Mouse (Mus musculus): Measurements from ENCODE around the gene Dapk1. TPM values are rescaled to one million over a fixed set of nuclear protein-coding genes. Genes with fewer than 3 reads are reported as not detected.

The Dapk1 gene
- polyA plus RNA-seq, 1 experiment from 2014 or later, result 14.8 TPM

DNA sequence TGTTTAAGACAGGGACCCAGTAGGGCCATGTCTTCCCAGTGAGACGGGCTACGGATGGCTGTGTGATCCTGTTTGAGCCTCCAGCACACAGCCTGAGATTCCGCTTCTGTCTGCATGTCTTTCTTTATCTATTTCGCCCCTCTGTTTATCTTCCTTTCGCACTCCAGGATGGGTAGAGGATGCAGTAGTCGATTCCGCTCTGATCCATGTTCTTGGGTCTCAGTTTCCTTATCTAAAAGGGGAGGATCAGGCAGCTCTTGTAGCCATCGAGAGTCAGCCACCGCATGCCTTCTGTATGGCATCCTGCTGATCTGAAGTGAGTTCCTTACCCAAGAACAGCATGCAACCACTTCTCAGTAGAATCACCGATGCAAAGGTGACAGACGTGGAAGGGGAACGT is 143.6 kb downstream of the Dapk1 start:
- DNase-seq (ENCODE audit: low spot score) (no peak), ATAC-seq (replicated peaks; ENCODE audit: low FRiP score, low TSS enrichment, low read depth) (no peak)
- Histone ChIP-seq H3K27me3 (replicated peaks; ENCODE audit: control insufficient read depth, insufficient read depth, low read length) (no peaks in the 10 kb centered on the region), H3K27ac (ENCODE audit: low read depth) (no peak overlapping the region), H3K9me3 (ENCODE audit: control insufficient read depth, low read length) (no peaks in the 10 kb centered on the region), H3K4me1 (replicated peaks; ENCODE audit: control insufficient read depth, insufficient read depth, low read length) (no peaks in the 10 kb centered on the region), H3K9ac (ENCODE audit: low read length) (no peak overlapping the region), H3K4me3 (ENCODE audit: low read depth, low read length) (no peak overlapping the region), H3K4me2 (ENCODE audit: low read length) (no peak overlapping the region), H3K36me3 (ENCODE audit: control insufficient read depth, insufficient read depth, low read length) (peaks cover 28% of the 10 kb centered on the region)
- 88% methylated on average over 12 of the region's 12 CpGs for WGBS

DNA sequence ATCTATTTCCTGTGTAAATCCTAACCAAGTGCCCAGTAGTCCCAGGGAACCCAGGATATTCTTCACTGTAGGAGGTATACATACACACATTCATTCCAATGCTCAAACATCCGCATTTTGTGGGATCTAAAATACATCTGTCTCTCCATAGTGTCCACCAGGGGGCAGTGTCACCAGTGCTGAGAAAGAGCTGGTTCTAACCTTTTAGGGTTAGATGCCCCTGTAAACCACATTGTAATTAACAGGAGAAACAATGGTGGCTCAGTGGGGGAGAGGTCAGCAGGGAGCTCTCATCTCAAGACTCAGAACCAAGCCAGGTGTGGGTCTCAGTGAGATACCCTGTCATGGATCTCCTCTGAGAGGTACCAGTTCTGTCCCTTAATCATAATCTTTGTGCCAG is 144.5 kb downstream of the Dapk1 start:
- peak; percentile 60 for DNase-seq (ENCODE audit: low spot score)
- 34% methylated on average over 1 of the region's 1 CpGs for WGBS
- no peak overlapping the region for H3K4me2 ChIP-seq (ENCODE audit: low read length)

DNA sequence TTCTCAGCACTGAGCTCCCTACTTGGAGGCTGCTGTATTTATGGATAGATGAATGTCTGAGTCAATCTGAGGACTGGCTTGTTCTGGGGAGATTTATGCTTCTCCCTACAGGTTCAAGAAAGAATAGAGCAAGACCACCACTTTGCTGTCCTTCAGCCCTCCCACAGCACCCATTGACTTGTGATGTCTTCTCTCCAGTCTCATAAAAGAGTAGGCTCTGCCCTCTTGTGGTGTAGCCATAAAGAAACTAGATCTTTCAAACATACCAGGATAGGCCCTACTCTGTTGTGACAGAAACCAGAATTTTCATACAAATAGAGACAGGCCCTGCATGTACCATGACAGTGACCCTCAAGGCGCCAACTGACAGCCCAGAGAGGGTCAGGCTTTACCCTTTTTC is 145.5 kb downstream of the Dapk1 start:
- no peak overlapping the region for H3K4me2 ChIP-seq (ENCODE audit: low read length)
- no peak for ATAC-seq (replicated peaks; ENCODE audit: low FRiP score, low TSS enrichment, low read depth)

More for the DNA sequence above, 144.5 kb downstream of the Dapk1 start:
- Histone ChIP-seq H3K27ac (ENCODE audit: low read depth) (no peak overlapping the region), H3K4me3 (ENCODE audit: low read depth, low read length) (no peak overlapping the region), H3K36me3 (ENCODE audit: control insufficient read depth, insufficient read depth, low read length) (peaks cover 33% of the 10 kb centered on the region), H3K9ac (ENCODE audit: low read length) (no peak overlapping the region), H3K9me3 (ENCODE audit: control insufficient read depth, low read length) (no peaks in the 10 kb centered on the region), H3K27me3 (replicated peaks; ENCODE audit: control insufficient read depth, insufficient read depth, low read length) (no peaks in the 10 kb centered on the region), H3K4me1 (replicated peaks; ENCODE audit: control insufficient read depth, insufficient read depth, low read length) (no peaks in the 10 kb centered on the region)
- no peak for ATAC-seq (replicated peaks; ENCODE audit: low FRiP score, low TSS enrichment, low read depth)

DNA sequence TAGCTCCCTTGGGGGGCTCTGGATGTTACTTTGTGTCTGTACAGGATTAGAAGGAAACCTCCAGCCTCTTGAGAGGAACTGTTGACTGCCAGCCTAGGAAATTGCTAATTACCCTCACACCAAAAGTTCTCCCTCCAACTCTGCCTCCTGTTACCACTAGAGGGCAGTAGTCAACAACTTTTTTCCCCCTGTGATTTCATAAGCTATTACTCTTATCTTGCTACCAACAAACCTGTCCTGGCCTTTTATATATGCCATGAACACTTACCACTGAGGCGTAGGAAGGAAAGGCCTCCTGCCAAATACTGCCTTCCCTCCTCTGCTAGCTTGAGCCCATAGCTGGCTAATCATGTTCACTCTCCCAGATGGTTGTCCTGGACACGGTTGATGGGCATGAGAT is 146.8 kb downstream of the Dapk1 start:
- no peak overlapping the region for H3K4me2 ChIP-seq (ENCODE audit: low read length)
- H3K27ac ChIP-seq (ENCODE audit: low read depth), result no peak overlapping the region
- H3K36me3 ChIP-seq (ENCODE audit: control insufficient read depth, insufficient read depth, low read length), result peaks cover 43% of the 10 kb centered on the region
- H3K9me3 ChIP-seq (ENCODE audit: control insufficient read depth, low read length), result no peaks in the 10 kb centered on the region
- DNase-seq (ENCODE audit: low spot score) (no peak), ATAC-seq (replicated peaks; ENCODE audit: low FRiP score, low TSS enrichment, low read depth) (no peak)
- no peaks in the 10 kb centered on the region for H3K4me1 ChIP-seq (replicated peaks; ENCODE audit: control insufficient read depth, insufficient read depth, low read length)
- no peak overlapping the region for H3K9ac ChIP-seq (ENCODE audit: low read length)
- 89% methylated on average over 2 of the region's 2 CpGs for WGBS
- H3K27me3 ChIP-seq (replicated peaks; ENCODE audit: control insufficient read depth, insufficient read depth, low read length), result no peaks in the 10 kb centered on the region
- H3K4me3 ChIP-seq (ENCODE audit: low read depth, low read length), result no peak overlapping the region

More for the DNA sequence above, 145.5 kb downstream of the Dapk1 start:
- H3K27me3 ChIP-seq (replicated peaks; ENCODE audit: control insufficient read depth, insufficient read depth, low read length), result no peaks in the 10 kb centered on the region
- H3K9me3 ChIP-seq (ENCODE audit: control insufficient read depth, low read length), result no peaks in the 10 kb centered on the region
- no peak overlapping the region for H3K9ac ChIP-seq (ENCODE audit: low read length)
- no peak overlapping the region for H3K27ac ChIP-seq (ENCODE audit: low read depth)
- H3K4me3 ChIP-seq (ENCODE audit: low read depth, low read length), result no peak overlapping the region
- no peaks in the 10 kb centered on the region for H3K4me1 ChIP-seq (replicated peaks; ENCODE audit: control insufficient read depth, insufficient read depth, low read length)
- no peak for DNase-seq (ENCODE audit: low spot score)
- peaks cover 33% of the 10 kb centered on the region for H3K36me3 ChIP-seq (ENCODE audit: control insufficient read depth, insufficient read depth, low read length)
- WGBS, result 89% methylated on average over 1 of the region's 1 CpGs

DNA sequence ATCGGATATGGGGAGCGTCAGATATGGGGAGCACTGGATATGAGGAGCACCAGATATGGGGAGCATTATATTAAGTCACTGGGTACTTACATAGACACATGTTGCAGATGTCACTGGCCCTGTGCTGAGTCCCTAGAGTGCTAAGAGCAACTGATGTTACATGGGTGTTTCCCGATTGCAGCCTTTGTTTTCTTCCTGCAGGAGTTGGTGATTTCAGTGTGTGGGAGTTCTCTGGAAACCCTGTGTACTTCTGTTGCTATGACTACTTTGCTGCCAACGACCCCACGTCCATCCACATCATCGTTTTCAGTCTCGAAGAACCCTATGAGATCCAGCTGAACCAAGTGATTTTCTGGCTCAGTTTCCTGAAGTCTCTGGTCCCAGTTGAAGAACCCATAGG is 149.2 kb downstream of the Dapk1 start:
- no peaks in the 10 kb centered on the region for H3K27me3 ChIP-seq (replicated peaks; ENCODE audit: control insufficient read depth, insufficient read depth, low read length)
- ATAC-seq (replicated peaks; ENCODE audit: low FRiP score, low TSS enrichment, low read depth) (no peak), DNase-seq (ENCODE audit: low spot score) (no peak)
- no peak overlapping the region for H3K9ac ChIP-seq (ENCODE audit: low read length)
- 92% methylated on average over 7 of the region's 7 CpGs for WGBS
- peaks cover 53% of the 10 kb centered on the region for H3K36me3 ChIP-seq (ENCODE audit: control insufficient read depth, insufficient read depth, low read length)
- H3K4me1 ChIP-seq (replicated peaks; ENCODE audit: control insufficient read depth, insufficient read depth, low read length), result no peaks in the 10 kb centered on the region
- no peaks in the 10 kb centered on the region for H3K9me3 ChIP-seq (ENCODE audit: control insufficient read depth, low read length)
- no peak overlapping the region for H3K4me2 ChIP-seq (ENCODE audit: low read length)
- no peak overlapping the region for H3K27ac ChIP-seq (ENCODE audit: low read depth)
- no peak overlapping the region for H3K4me3 ChIP-seq (ENCODE audit: low read depth, low read length)

DNA sequence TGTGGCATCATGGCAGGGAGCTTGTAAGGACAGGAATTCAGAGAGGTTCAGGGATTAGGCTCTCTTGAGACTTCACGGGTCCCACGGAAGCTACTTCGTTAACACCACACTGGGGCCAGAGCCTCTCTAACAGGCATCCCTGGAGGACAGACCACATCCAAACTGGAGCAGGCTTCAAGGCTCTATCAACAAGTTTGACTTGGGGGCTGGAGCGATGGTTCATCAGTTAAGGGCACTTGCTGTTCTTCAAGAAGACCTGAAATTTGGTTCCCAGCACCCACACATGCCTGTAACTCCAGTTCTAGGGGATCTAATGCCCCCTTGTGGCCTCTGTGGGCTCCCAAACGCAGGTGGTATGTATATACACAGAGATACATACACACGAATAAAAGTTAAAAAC is 151.5 kb downstream of the Dapk1 start:
- H3K9ac ChIP-seq (ENCODE audit: low read length), result no peak overlapping the region
- H3K27ac ChIP-seq (ENCODE audit: low read depth), result no peak overlapping the region
- H3K27me3 ChIP-seq (replicated peaks; ENCODE audit: control insufficient read depth, insufficient read depth, low read length), result no peaks in the 10 kb centered on the region
- no peak overlapping the region for H3K4me2 ChIP-seq (ENCODE audit: low read length)
- H3K9me3 ChIP-seq (ENCODE audit: control insufficient read depth, low read length), result no peaks in the 10 kb centered on the region
- ATAC-seq (replicated peaks; ENCODE audit: low FRiP score, low TSS enrichment, low read depth) (no peak), DNase-seq (ENCODE audit: low spot score) (no peak)
- H3K4me3 ChIP-seq (ENCODE audit: low read depth, low read length), result no peak overlapping the region
- 93% methylated on average over 6 of the region's 6 CpGs for WGBS
- no peaks in the 10 kb centered on the region for H3K4me1 ChIP-seq (replicated peaks; ENCODE audit: control insufficient read depth, insufficient read depth, low read length)
- peaks cover 65% of the 10 kb centered on the region for H3K36me3 ChIP-seq (ENCODE audit: control insufficient read depth, insufficient read depth, low read length)

DNA sequence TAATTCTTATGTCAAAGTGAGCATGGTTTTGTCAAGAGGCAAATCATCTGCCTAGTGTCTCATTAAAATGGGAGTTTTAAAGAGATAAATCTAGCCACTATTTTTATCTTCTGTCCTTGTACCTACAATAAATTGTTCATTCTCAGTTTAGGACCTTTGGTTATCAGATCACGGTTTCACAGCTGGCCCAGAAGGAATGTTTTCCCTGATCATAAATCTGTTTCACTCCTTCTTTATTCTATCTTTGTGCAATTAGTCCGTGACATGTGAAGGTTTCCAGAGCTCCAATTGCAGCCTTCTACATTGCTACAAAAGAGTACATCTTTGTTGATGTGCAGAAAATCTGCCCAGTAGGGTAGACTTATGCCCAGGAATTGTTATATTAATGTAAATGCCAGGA is 153.5 kb downstream of the Dapk1 start:
- Histone ChIP-seq H3K4me1 (replicated peaks; ENCODE audit: control insufficient read depth, insufficient read depth, low read length) (no peaks in the 10 kb centered on the region), H3K27me3 (replicated peaks; ENCODE audit: control insufficient read depth, insufficient read depth, low read length) (no peaks in the 10 kb centered on the region), H3K9ac (ENCODE audit: low read length) (no peak overlapping the region), H3K4me2 (ENCODE audit: low read length) (no peak overlapping the region), H3K4me3 (ENCODE audit: low read depth, low read length) (no peak overlapping the region), H3K27ac (ENCODE audit: low read depth) (no peak overlapping the region), H3K9me3 (ENCODE audit: control insufficient read depth, low read length) (no peaks in the 10 kb centered on the region), H3K36me3 (ENCODE audit: control insufficient read depth, insufficient read depth, low read length) (peaks cover 56% of the 10 kb centered on the region)
- no peak for DNase-seq (ENCODE audit: low spot score)
- ATAC-seq (replicated peaks; ENCODE audit: low FRiP score, low TSS enrichment, low read depth), result no peak
- 26% methylated on average over 2 of the region's 2 CpGs for WGBS

DNA sequence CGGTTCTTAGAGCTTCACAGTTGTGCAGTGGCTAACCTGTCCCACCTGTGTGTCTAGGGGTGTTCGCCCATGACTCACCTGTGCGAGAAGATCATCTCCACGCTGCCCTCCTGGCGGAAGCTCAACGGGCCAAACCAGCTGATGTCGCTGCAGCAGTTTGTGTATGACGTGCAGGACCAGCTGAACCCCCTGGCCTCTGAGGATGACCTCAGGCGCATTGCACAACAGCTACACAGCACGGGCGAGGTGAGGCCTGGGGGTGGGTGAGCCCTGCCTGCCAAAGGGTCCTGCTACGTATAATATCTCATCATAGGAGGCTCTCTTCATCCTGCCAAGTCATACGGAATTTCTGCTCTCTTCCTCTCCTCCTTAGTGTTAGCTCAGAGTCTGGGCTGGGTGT is 155.5 kb downstream of the Dapk1 start:
- ATAC-seq (replicated peaks; ENCODE audit: low FRiP score, low TSS enrichment, low read depth), result no peak
- no peak for DNase-seq (ENCODE audit: low spot score)
- no peak overlapping the region for H3K27ac ChIP-seq (ENCODE audit: low read depth)
- H3K36me3 ChIP-seq (ENCODE audit: control insufficient read depth, insufficient read depth, low read length), result peaks cover 51% of the 10 kb centered on the region
- H3K9ac ChIP-seq (ENCODE audit: low read length), result no peak overlapping the region
- H3K9me3 ChIP-seq (ENCODE audit: control insufficient read depth, low read length), result no peaks in the 10 kb centered on the region
- no peaks in the 10 kb centered on the region for H3K4me1 ChIP-seq (replicated peaks; ENCODE audit: control insufficient read depth, insufficient read depth, low read length)
- H3K27me3 ChIP-seq (replicated peaks; ENCODE audit: control insufficient read depth, insufficient read depth, low read length), result no peaks in the 10 kb centered on the region
- no peak overlapping the region for H3K4me3 ChIP-seq (ENCODE audit: low read depth, low read length)
- H3K4me2 ChIP-seq (ENCODE audit: low read length), result no peak overlapping the region
- WGBS, result 87% methylated on average over 13 of the region's 13 CpGs

DNA sequence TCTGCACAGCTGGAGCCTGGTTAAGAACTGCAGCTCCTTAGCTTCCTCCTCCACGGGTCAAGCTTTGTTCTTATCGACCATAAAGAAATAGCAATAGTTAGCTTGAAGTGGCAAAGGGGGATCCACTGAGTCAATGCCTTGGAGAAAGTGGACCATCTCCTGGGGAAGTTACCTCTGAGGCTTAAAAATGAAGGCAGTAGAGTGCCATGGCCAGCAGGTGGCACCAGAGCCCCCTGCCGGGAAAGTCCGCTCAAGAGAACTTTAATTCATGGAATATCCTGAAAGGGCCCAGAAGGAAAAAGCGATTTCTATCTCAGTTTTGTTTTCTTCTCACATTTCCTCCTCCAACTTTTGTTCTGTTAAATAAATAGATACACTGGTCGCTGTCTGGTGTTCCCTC is 157.4 kb downstream of the Dapk1 start:
- H3K27ac ChIP-seq (ENCODE audit: low read depth), result no peak overlapping the region
- H3K4me1 ChIP-seq (replicated peaks; ENCODE audit: control insufficient read depth, insufficient read depth, low read length), result no peaks in the 10 kb centered on the region
- 46% methylated on average over 6 of the region's 6 CpGs for WGBS
- H3K9ac ChIP-seq (ENCODE audit: low read length), result no peak overlapping the region
- DNase-seq (ENCODE audit: low spot score) (peak; percentile 75), ATAC-seq (replicated peaks; ENCODE audit: low FRiP score, low TSS enrichment, low read depth) (no peak)
- no peak overlapping the region for H3K4me2 ChIP-seq (ENCODE audit: low read length)
- peaks cover 40% of the 10 kb centered on the region for H3K36me3 ChIP-seq (ENCODE audit: control insufficient read depth, insufficient read depth, low read length)
- H3K27me3 ChIP-seq (replicated peaks; ENCODE audit: control insufficient read depth, insufficient read depth, low read length), result no peaks in the 10 kb centered on the region
- H3K9me3 ChIP-seq (ENCODE audit: control insufficient read depth, low read length), result no peaks in the 10 kb centered on the region
- H3K4me3 ChIP-seq (ENCODE audit: low read depth, low read length), result no peak overlapping the region
